Mouse (Mus musculus) testis, adult 2 months (tissue): ENCODE measurements at regions not wholly inside any gene's neighbourhood (a gene's known extent, or its start where the extent isn't known, plus 50 kb on each side); places are given as distances from the start of the nearest gene placed in this dataset.

Source experiments
- H3K27ac ChIP-seq: fragments of 200-500 bp; 2 replicates; pipeline ENCODE4 v1.5.1; 2012; ENCODE audit warnings: low read depth, low read length; ENCODE audit not compliant: control insufficient read depth, insufficient read depth
- H3K27me3 ChIP-seq: fragments of 200-500 bp; 2 replicates; pipeline ENCODE4 v1.6.1; 2012; ENCODE audit warnings: mild to moderate bottlenecking, low read length, moderate library complexity; ENCODE audit not compliant: control insufficient read depth, insufficient read depth
- H3K36me3 ChIP-seq: fragments of 200-500 bp; 2 replicates; pipeline ENCODE4 v1.6.1; 2012; ENCODE audit warnings: mild to moderate bottlenecking, low read length; ENCODE audit not compliant: control insufficient read depth, insufficient read depth
- H3K4me1 ChIP-seq: fragments of 200-500 bp; 2 replicates; pipeline ENCODE4 v1.6.1; 2012; ENCODE audit warnings: low read length; ENCODE audit not compliant: control insufficient read depth, insufficient read depth
- H3K4me3 ChIP-seq: fragments of 200-500 bp; 2 replicates; pipeline ENCODE4 v1.5.1; 2012; ENCODE audit warnings: low read depth, mild to moderate bottlenecking, low read length, moderate library complexity, mixed read lengths; ENCODE audit not compliant: control insufficient read depth
- CTCF ChIP-seq: fragments of 200-500 bp; IDR thresholded peaks from 2 replicates; pipeline ENCODE4 v1.5.1; 2012; ENCODE audit warnings: low read depth, mild to moderate bottlenecking, inconsistent platforms, low read length, moderate library complexity; ENCODE audit not compliant: control insufficient read depth, insufficient read depth, insufficient replicate concordance
- POLR2A ChIP-seq: fragments of 200-500 bp; IDR thresholded peaks from 2 replicates; pipeline ENCODE4 v1.6.1; 2012; ENCODE audit warnings: low read depth, mild to moderate bottlenecking, inconsistent platforms, low read length, moderate library complexity; ENCODE audit not compliant: control insufficient read depth

- Histone ChIP-seq H3K4me1 (peaks cover 3% of the 10 kb centered on the region), H3K27ac (no peak overlapping the region), H3K36me3 (no peaks in the 10 kb centered on the region), H3K27me3 (no peaks in the 10 kb centered on the region), H3K4me3 (no peak overlapping the region)
- TF ChIP-seq CTCF (no peak), POLR2A (no peak)
Measured at GRCm38 (mm10) chr11:24370198-24370860, 292.5 kb downstream of the Bcl11a start.

GRCm38 (mm10) chr11:24370861-24371686, 293.2 kb downstream of the Bcl11a start:
- no peaks in the 10 kb centered on the region for H3K36me3 ChIP-seq
- H3K4me1 ChIP-seq: peaks cover 3% of the 10 kb centered on the region
- TF ChIP-seq POLR2A (no peak), CTCF (no peak)
- H3K27me3 ChIP-seq: no peaks in the 10 kb centered on the region
- no peak overlapping the region for H3K4me3 ChIP-seq
- H3K27ac ChIP-seq: no peak overlapping the region

GRCm38 (mm10) chr11:24371687-24371950, 293.8 kb downstream of the Bcl11a start:
- H3K36me3 ChIP-seq: no peaks in the 10 kb centered on the region
- H3K27me3 ChIP-seq: no peaks in the 10 kb centered on the region
- no peak overlapping the region for H3K27ac ChIP-seq
- no peak for TF ChIP-seq CTCF
- no peak for TF ChIP-seq POLR2A
- no peak overlapping the region for H3K4me3 ChIP-seq
- peaks cover 3% of the 10 kb centered on the region for H3K4me1 ChIP-seq

- Histone ChIP-seq H3K4me3 (no peak overlapping the region), H3K4me1 (peaks cover 3% of the 10 kb centered on the region), H3K27me3 (no peaks in the 10 kb centered on the region), H3K27ac (no peak overlapping the region), H3K36me3 (no peaks in the 10 kb centered on the region)
- no peak for TF ChIP-seq CTCF
- TF ChIP-seq POLR2A: no peak
Measured at GRCm38 (mm10) chr11:24371963-24372362, 294.1 kb downstream of the Bcl11a start.

- no peaks in the 10 kb centered on the region for H3K27me3 ChIP-seq
- no peak overlapping the region for H3K27ac ChIP-seq
- H3K4me3 ChIP-seq: no peak overlapping the region
- no peaks in the 10 kb centered on the region for H3K36me3 ChIP-seq
- TF ChIP-seq CTCF (no peak), POLR2A (no peak)
- H3K4me1 ChIP-seq: peaks cover 3% of the 10 kb centered on the region
Measured at GRCm38 (mm10) chr11:24372616-24373015, 294.8 kb downstream of the Bcl11a start.

GRCm38 (mm10) chr11:24373301-24373700, 295.4 kb downstream of the Bcl11a start:
- peaks cover 3% of the 10 kb centered on the region for H3K4me1 ChIP-seq
- no peaks in the 10 kb centered on the region for H3K36me3 ChIP-seq
- no peak for TF ChIP-seq CTCF
- no peak for TF ChIP-seq POLR2A
- no peak overlapping the region for H3K4me3 ChIP-seq
- no peak overlapping the region for H3K27ac ChIP-seq
- no peaks in the 10 kb centered on the region for H3K27me3 ChIP-seq

- Histone ChIP-seq H3K27me3 (no peaks in the 10 kb centered on the region), H3K36me3 (no peaks in the 10 kb centered on the region), H3K4me3 (no peak overlapping the region), H3K4me1 (no peaks in the 10 kb centered on the region), H3K27ac (no peak overlapping the region)
- TF ChIP-seq POLR2A (no peak), CTCF (no peak)
Measured at GRCm38 (mm10) chr11:24377530-24377929, 299.7 kb downstream of the Bcl11a start.
